In the genomic region with DNA sequence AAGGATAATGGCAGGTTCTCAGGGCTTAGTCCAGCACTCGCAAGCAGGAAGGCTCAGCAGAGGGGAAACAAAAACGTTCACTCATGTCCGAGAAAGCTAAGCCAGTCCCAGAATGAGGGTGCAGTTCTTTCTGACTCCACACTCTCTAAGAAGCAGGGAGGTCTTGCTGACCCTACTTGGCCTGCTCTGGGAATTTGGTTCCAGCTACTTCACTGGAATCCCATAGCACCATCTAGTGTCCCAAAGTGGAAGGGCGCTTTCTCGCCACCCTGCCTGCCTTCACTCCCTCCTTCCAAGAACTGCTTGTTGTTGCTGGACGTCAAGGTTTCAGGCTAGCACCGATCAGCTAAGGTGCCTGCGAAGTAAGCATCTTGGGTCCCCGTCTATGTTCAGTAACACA, we compare ENCODE assay signal across 8 mouse cellular contexts. TPM values are rescaled to one million over a fixed set of nuclear protein-coding genes. Genes with fewer than 3 reads are reported as not detected.
A peak's percentile ranks its signal among the peaks of the same experiment; 100 is the strongest.
DNase-seq lines count a peak whose midpoint lies in the region; ATAC-seq and TF ChIP-seq lines count a peak whose summit lies in the region.

No protein-coding gene starts in this region.

- peaks cover 13% of the 10 kb centered on the region for H3K27me3 ChIP-seq in liver, embryonic 14.5 days (ENCODE audit: control insufficient read depth, insufficient read depth, low read length)

- no peaks in the 10 kb centered on the region for H3K9me3 ChIP-seq in liver, embryonic 14.5 days (ENCODE audit: control insufficient read depth, low read length)

- WGBS in liver, embryonic 14.5 days (ENCODE audit: insufficient replicate concordance), result 14% methylated on average over 9 of the region's 9 CpGs

- peak; percentile 57 to 58 for DNase-seq in B cell, adult 2 months
- DNase-seq in ZHBTc4 (ENCODE audit: low read depth, low spot score), result peak; percentile 70
- DNase-seq in gastrocnemius, postnatal 4 days (ENCODE audit: low spot score in 2 of 2), result peak; percentile 39 to 60
- peak; percentile 77 for DNase-seq in kidney, postnatal 14 days
- DNase-seq in liver, embryonic 14.5 days (ENCODE audit: low read depth in 3 of 3, low spot score in 3 of 3), result no peak
- DNase-seq in thymus, postnatal 25 days, result peak; percentile 54

- TF ChIP-seq CTCF in liver, embryonic 14.5 days (IDR thresholded peaks at IDR 0.05; ENCODE audit: low read depth), result peak; percentile 85

- no peak overlapping the region for H3K9ac ChIP-seq in liver, embryonic 14.5 days (replicated peaks)

- H3K4me1 ChIP-seq in liver, embryonic 14.5 days (replicated peaks; ENCODE audit: control insufficient read depth in 2 of 2, insufficient read depth in 2 of 2, low read length in 1 of 2), result no peaks in the 10 kb centered on the region

- peak; percentile 68 for ATAC-seq in common myeloid progenitor, adult 5-6 weeks (replicated peaks; ENCODE audit: low read depth, poor library complexity, severe bottlenecking)
- ATAC-seq in liver, embryonic 14.5 days (ENCODE audit: insufficient read depth), result no peak
- peak; percentile 63; the same call in 1 of the 2 replicates for ATAC-seq in neutrophil, adult 5-6 weeks (ENCODE audit: extremely low read depth, insufficient number of reproducible peaks, low FRiP score, poor library complexity, severe bottlenecking)

- no peak overlapping the region for H3K27ac ChIP-seq in liver, embryonic 14.5 days

- H3K36me3 ChIP-seq in liver, embryonic 14.5 days (replicated peaks; ENCODE audit: control insufficient read depth, insufficient read depth, low read depth), result no peaks in the 10 kb centered on the region

- TF ChIP-seq EP300 in liver, embryonic 14.5 days (IDR thresholded peaks at IDR 0.05; ENCODE audit: low read depth), result no peak

- no peak overlapping the region for H3K4me3 ChIP-seq in liver, embryonic 14.5 days (ENCODE audit: insufficient read depth in 1 of 2, low read depth in 2 of 2, low read length in 2 of 2)

- H3K4me2 ChIP-seq in liver, embryonic 14.5 days (ENCODE audit: low read depth), result no peak overlapping the region

RNA-seq across cellular contexts. Expression of a gene that starts 5.0 kb away (rescaled TPM):
- total RNA-seq in common myeloid progenitor, adult 5-6 weeks (2017), result 2.0 and 4.1 TPM in 2 replicates
- 1 to 10 TPM; 2.9 to 3.6 TPM for total RNA-seq in gastrocnemius, postnatal 4 days (2021)
- polyA plus RNA-seq in liver, embryonic 14.5 days (2012; rRNA removed), result 1.1 and 1.3 TPM in 2 replicates
- 0.04 and 0.15 TPM in 2 replicates for polyA plus RNA-seq in liver, embryonic 14.5 days (2014; fragmentation: Nextera tagmentation; extraction: Ambion mirVana)
- total RNA-seq in neutrophil, adult 5-6 weeks (2017), result 2.3 and 3.0 TPM in 2 replicates

RNA-seq across cellular contexts. Expression of a gene that starts 53.1 kb away (rescaled TPM):
- 96.1 and 155 TPM in 2 replicates for total RNA-seq in common myeloid progenitor, adult 5-6 weeks (2017)
- total RNA-seq in gastrocnemius, postnatal 4 days (2021), result 10 to 100 TPM; 38.8 to 42.2 TPM
- 21.4 and 45.2 TPM in 2 replicates for polyA plus RNA-seq in liver, embryonic 14.5 days (2012; rRNA removed)
- 59.5 and 69.3 TPM in 2 replicates for polyA plus RNA-seq in liver, embryonic 14.5 days (2014; fragmentation: Nextera tagmentation; extraction: Ambion mirVana)
- total RNA-seq in neutrophil, adult 5-6 weeks (2017), result 71.2 and 73.6 TPM in 2 replicates

Comparison
In these comparisons a context has a peak if more than half of its experiments do, and no peak if none do; other contexts are left out.
1. DNase-seq: peak in B cell, adult 2 months (2 of 2), ZHBTc4 (single experiment), gastrocnemius, postnatal 4 days (2 of 2), kidney, postnatal 14 days (single experiment) and thymus, postnatal 25 days (single experiment); none in liver, embryonic 14.5 days (0 of 3).